Mouse (Mus musculus) heart, embryonic 15.5 days (tissue): ENCODE data around the gene Hdac10. TPM values are rescaled to one million over a fixed set of nuclear protein-coding genes. Genes with fewer than 3 reads are reported as not detected.

Experiments
- ATAC-seq: fragments of 200-750 bp; cut with Nextera tagmentation; replicated peaks from 2 replicates; pipeline ENCODE4 v1.8.0; 2017; ENCODE audit warnings: low read depth, moderate TSS enrichment; ENCODE audit not compliant: insufficient number of reproducible peaks, insufficient read depth, low FRiP score
- H3K27ac ChIP-seq: fragments of 300-500 bp; sonication (generic); 2 replicates; pipeline ENCODE4 v1.5.1; 2015; ENCODE audit warnings: mild to moderate bottlenecking, inconsistent platforms
- H3K27me3 ChIP-seq: fragments of 300-500 bp; sonication (generic); 2 replicates; pipeline ENCODE4 v1.6.1; 2015; ENCODE audit warnings: inconsistent platforms
- H3K36me3 ChIP-seq: fragments of 300-500 bp; sonication (generic); 2 replicates; pipeline ENCODE4 v1.6.1; 2015; ENCODE audit warnings: mild to moderate bottlenecking, inconsistent platforms
- H3K4me1 ChIP-seq: fragments of 300-500 bp; sonication (generic); replicated peaks from 2 replicates; pipeline ENCODE4 v1.6.1; 2015; ENCODE audit warnings: inconsistent platforms
- H3K4me2 ChIP-seq: fragments of 300-500 bp; sonication (generic); 2 replicates; pipeline ENCODE4 v1.6.1; 2015; ENCODE audit warnings: inconsistent platforms, mild to moderate bottlenecking, moderate library complexity
- H3K4me3 ChIP-seq: fragments of 300-500 bp; sonication (generic); 2 replicates; pipeline ENCODE4 v1.5.1; 2015; ENCODE audit warnings: mild to moderate bottlenecking, inconsistent platforms
- H3K9ac ChIP-seq: fragments of 300-500 bp; sonication (generic); 2 replicates; pipeline ENCODE4 v1.6.1; 2015; ENCODE audit warnings: mild to moderate bottlenecking, inconsistent platforms
- H3K9me3 ChIP-seq: fragments of 300-500 bp; sonication (generic); replicated peaks from 2 replicates; pipeline ENCODE4 v1.6.1; 2016; ENCODE audit warnings: inconsistent platforms
- WGBS: fragments of 180-500 bp; shearing (Covaris S2); methylation state at CpG from one replicate; pipeline ENCODE4 v1.1.7; 2015; ENCODE audit warnings: mixed read lengths; 5-methylcytosine and 5-hydroxymethylcytosine counted together
- microRNA-seq: library from miRNA; unstranded; fragments of <30 nt; microRNA quantifications from one replicate; pipeline ENCODE4, GENCODE M21; 2016
- polyA plus RNA-seq: library from polyadenylated mRNA; unstranded; fragments of >200 nt; fragmentation: Nextera tagmentation; extraction: Ambion mirVana; gene quantifications from 2 replicates; pipeline ENCODE4 v1.2.1, GENCODE M21; 2015

Hdac10 gene
- polyA plus RNA-seq, 1 experiment from 2014 or later: 14.8 TPM

- ATAC-seq: no peak; the same call in 1 of the 2 replicates
- H3K4me1 ChIP-seq: peaks cover 51% of the 10 kb centered on the region
Measured at GRCm38 (mm10) chr15:89073993-89074603, 54.4 kb downstream of the Hdac10 start.

More at GRCm38 (mm10) chr15:89073993-89074603, 54.4 kb downstream of the Hdac10 start:
- Histone ChIP-seq H3K4me3 (peak overlapping the region; percentile 77), H3K9ac (0 out of 2 replicates have a peak overlapping the region, but pooled peaks have one; percentile 20), H3K27me3 (peaks cover 4% of the 10 kb centered on the region; the same call in 1 of the 2 replicates), H3K4me2 (peak overlapping the region; percentile 87), H3K27ac (peak overlapping the region; percentile 97), H3K36me3 (no peaks in the 10 kb centered on the region), H3K9me3 (no peaks in the 10 kb centered on the region)
- 45% methylated on average over 10 of the region's 10 CpGs for WGBS

Small RNAs within 50 kb of the gene (microRNA-seq; reads per million reads assigned to microRNA genes)
- not detected for gene Mir7118

Other genes starting within 250 kb of the Hdac10 start
- gene Ttll8, start 174.3 kb downstream of the Hdac10 start, polyA plus RNA-seq: not detected in 2 replicates
- not detected in 2 replicates for gene Mlc1, start 149.7 kb downstream of the Hdac10 start, polyA plus RNA-seq
- 69.4 and 76.5 TPM in 2 replicates for gene Mov10l1, start 145.8 kb downstream of the Hdac10 start, polyA plus RNA-seq
- 1.5 and 1.7 TPM in 2 replicates for gene Panx2, start 69.0 kb downstream of the Hdac10 start, polyA plus RNA-seq
- 40.8 and 56.4 TPM in 2 replicates for gene Trabd, start 53.6 kb downstream of the Hdac10 start, polyA plus RNA-seq
- gene Selenoo, start 39.6 kb downstream of the Hdac10 start, polyA plus RNA-seq: 10.1 and 14.1 TPM in 2 replicates
- gene Tubgcp6, start 5.6 kb downstream of the Hdac10 start, polyA plus RNA-seq: 7.9 and 10.6 TPM in 2 replicates
- gene Mapk12, start 12.0 kb upstream of the Hdac10 start, polyA plus RNA-seq: 16.0 and 19.1 TPM in 2 replicates
- 3.1 and 4.1 TPM in 2 replicates for gene Mapk11, start 20.9 kb upstream of the Hdac10 start, polyA plus RNA-seq
- gene Plxnb2, start 52.1 kb upstream of the Hdac10 start, polyA plus RNA-seq: 76.5 and 109 TPM in 2 replicates
- 15.3 and 18.2 TPM in 2 replicates for gene Dennd6b, start 67.8 kb upstream of the Hdac10 start, polyA plus RNA-seq
- 18.6 and 22.7 TPM in 2 replicates for gene Ppp6r2, start 82.9 kb upstream of the Hdac10 start, polyA plus RNA-seq
- 27.5 and 45.9 TPM in 2 replicates for gene Sbf1, start 186.6 kb upstream of the Hdac10 start, polyA plus RNA-seq
- 0.19 and 0.60 TPM in 2 replicates for gene Adm2, start 194.0 kb upstream of the Hdac10 start, polyA plus RNA-seq
- gene Miox, start 205.7 kb upstream of the Hdac10 start, polyA plus RNA-seq: 0.28 TPM in 1 of 2 replicates, not detected in the other
- 43.0 and 57.7 TPM in 2 replicates for gene Lmf2, start 227.0 kb upstream of the Hdac10 start, polyA plus RNA-seq
- 85.3 and 96.9 TPM in 2 replicates for gene Ncaph2, start 227.0 kb upstream of the Hdac10 start, polyA plus RNA-seq
- gene Sco2, start 245.1 kb upstream of the Hdac10 start, polyA plus RNA-seq: 7.0 and 8.2 TPM in 2 replicates
- 1.2 and 1.3 TPM in 2 replicates for gene Tymp, start 248.3 kb upstream of the Hdac10 start, polyA plus RNA-seq